Mouse (Mus musculus) ES-E14 (cell line): ENCODE results near the gene Tjap1.

Source experiments
- CHD2 ChIP-seq: IDR thresholded peaks from 2 replicates; pipeline ENCODE4 v1.6.1; 2014; ENCODE audit warnings: mild to moderate bottlenecking, low read depth, low read length, inconsistent platforms
- HCFC1 ChIP-seq: IDR thresholded peaks from 2 replicates; pipeline ENCODE4 v1.6.1; 2012; ENCODE audit warnings: low read length, inconsistent platforms, borderline replicate concordance; ENCODE audit not compliant: insufficient read depth
- MAFK ChIP-seq: IDR thresholded peaks from 2 replicates; pipeline ENCODE4 v1.6.1; 2014; ENCODE audit warnings: mild to moderate bottlenecking, low read depth, low read length, inconsistent platforms; ENCODE audit not compliant: insufficient read depth
- ZC3H11A ChIP-seq: IDR thresholded peaks from 2 replicates; pipeline ENCODE4 v1.6.1; 2012; ENCODE audit warnings: low read depth, mild to moderate bottlenecking, inconsistent platforms, low read length, borderline replicate concordance
- ZNF384 ChIP-seq: IDR thresholded peaks from 2 replicates; pipeline ENCODE4 v1.6.1; 2012; ENCODE audit warnings: low read depth, low read length, inconsistent platforms

DNA sequence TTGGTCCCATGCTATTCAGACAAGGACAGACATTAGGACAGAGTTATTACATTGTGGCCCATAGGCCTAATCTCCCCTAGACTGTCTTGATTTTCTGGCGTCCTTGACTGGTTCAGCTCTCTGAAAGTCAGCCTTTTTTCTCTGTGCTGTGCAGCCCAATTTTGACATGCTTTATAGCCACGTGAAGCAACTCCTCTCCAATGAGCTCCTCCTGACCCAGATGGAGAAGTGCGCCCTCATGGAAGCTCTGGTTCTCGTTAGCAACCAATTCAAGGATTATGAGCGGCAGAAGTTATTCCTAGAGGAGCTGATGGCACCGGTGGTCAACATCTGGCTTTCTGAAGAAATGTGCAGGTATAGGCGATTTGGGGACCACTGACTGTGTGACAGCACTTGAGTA is 55.2 kb downstream of the Tjap1 start:
- no peak for TF ChIP-seq MAFK
- TF ChIP-seq ZC3H11A = no peak
- no peak for TF ChIP-seq HCFC1
- no peak for TF ChIP-seq ZNF384
- no peak for TF ChIP-seq CHD2
